Mouse (Mus musculus): ENCODE measurements around the gene Scd1. TPM values are rescaled to one million over a fixed set of nuclear protein-coding genes. Genes with fewer than 3 reads are reported as not detected.
A peak's percentile ranks its signal among the peaks of the same experiment; 100 is the strongest.

Gene Scd1
- polyA plus RNA-seq, 1 experiment from 2014 or later: 1.5 TPM

- no peak for DNase-seq (ENCODE audit: low spot score)
These were observed 41.9 kb downstream of the Scd1 start for GRCm38 (mm10) chr19:44365733-44366132.

GRCm38 (mm10) chr19:44364029-44364428, 43.6 kb downstream of the Scd1 start:
- no peak for DNase-seq (ENCODE audit: low spot score)

DNA sequence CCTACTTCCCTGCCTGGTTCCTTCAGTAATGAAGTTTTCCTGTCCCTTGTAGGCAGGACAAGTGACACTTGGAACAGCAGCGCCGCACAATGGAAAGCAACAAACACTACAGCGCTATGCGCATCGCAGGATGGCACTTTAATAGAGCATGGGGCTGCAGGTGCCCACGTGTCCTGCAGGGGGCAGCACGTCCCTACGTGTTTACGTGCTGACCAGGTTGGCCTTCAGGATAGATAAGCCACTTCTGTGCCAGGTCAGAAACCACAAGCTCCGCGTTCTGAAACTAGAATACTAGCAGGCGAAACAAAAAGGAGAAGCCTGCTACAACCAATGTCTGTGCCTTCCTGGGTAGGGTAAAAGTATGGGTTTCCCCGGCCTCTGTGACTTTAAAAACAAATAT, 44.1 kb downstream of the Scd1 start:
- DNase-seq (ENCODE audit: low spot score): peak; percentile 77

GRCm38 (mm10) chr19:44358700-44359099, 49.0 kb downstream of the Scd1 start:
- no peak for DNase-seq (ENCODE audit: low spot score)

- DNase-seq (ENCODE audit: low spot score): no peak
These were observed 55.9 kb downstream of the Scd1 start for GRCm38 (mm10) chr19:44351756-44352155.

DNA sequence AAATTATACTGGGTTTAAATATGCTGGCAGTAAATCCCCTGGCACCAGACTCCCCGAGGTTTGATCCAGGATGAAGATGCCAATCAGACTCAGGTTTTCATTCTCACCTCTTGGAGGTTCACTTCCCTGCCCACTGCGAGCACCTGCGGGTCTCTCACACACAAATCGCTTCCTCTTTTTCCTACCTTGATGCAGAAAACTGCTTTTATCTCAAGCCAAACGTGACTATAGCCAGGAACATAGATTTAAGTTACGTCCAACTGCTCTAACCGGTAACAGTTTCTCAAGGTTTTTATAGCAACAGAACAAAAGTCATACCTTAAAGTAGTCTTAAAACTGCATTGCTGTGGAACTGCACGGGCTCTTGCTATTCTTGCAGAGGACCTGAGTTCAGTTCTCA, 58.0 kb downstream of the Scd1 start:
- DNase-seq (ENCODE audit: low spot score): no peak

Other genes starting within 250 kb of the Scd1 start
- 0.10 and 0.16 TPM in 2 replicates for gene Pkd2l1, start 215.4 kb downstream of the Scd1 start, polyA plus RNA-seq (2015; fragmentation: Nextera tagmentation; extraction: Ambion mirVana)
- gene Scd3, start 204.6 kb downstream of the Scd1 start, polyA plus RNA-seq (2015; fragmentation: Nextera tagmentation; extraction: Ambion mirVana): 0.15 and 0.29 TPM in 2 replicates
- 68.8 and 69.7 TPM in 2 replicates for gene Scd2, start 114.2 kb downstream of the Scd1 start, polyA plus RNA-seq (2015; fragmentation: Nextera tagmentation; extraction: Ambion mirVana)
- gene Scd4, start 74.8 kb downstream of the Scd1 start, polyA plus RNA-seq (2015; fragmentation: Nextera tagmentation; extraction: Ambion mirVana): 0.18 TPM in 2 replicates
- 4.3 and 4.5 TPM in 2 replicates for gene Wnt8b, start 85.6 kb upstream of the Scd1 start, polyA plus RNA-seq (2015; fragmentation: Nextera tagmentation; extraction: Ambion mirVana)
- 0.81 and 0.82 TPM in 2 replicates for gene Sec31b, start 138.0 kb upstream of the Scd1 start, polyA plus RNA-seq (2015; fragmentation: Nextera tagmentation; extraction: Ambion mirVana)
- not detected in 2 replicates for gene Gm20538, start 145.0 kb upstream of the Scd1 start, polyA plus RNA-seq (2015; fragmentation: Nextera tagmentation; extraction: Ambion mirVana)
- 489 and 499 TPM in 2 replicates for gene Ndufb8, start 147.6 kb upstream of the Scd1 start, polyA plus RNA-seq (2015; fragmentation: Nextera tagmentation; extraction: Ambion mirVana)
- gene Hif1an, start 155.0 kb upstream of the Scd1 start, polyA plus RNA-seq (2015; fragmentation: Nextera tagmentation; extraction: Ambion mirVana): 17.8 and 25.8 TPM in 2 replicates